Mouse (Mus musculus) kidney, embryonic 14.5 days (tissue): ENCODE results near the gene Jup. TPM values are rescaled to one million over a fixed set of nuclear protein-coding genes. Genes with fewer than 3 reads are reported as not detected.
"Not testable (repeated sequence)": the region's sequence is repeated elsewhere in the genome, so short reads cannot be mapped to it uniquely, and the experiment has no call there.

Experiments
- ATAC-seq: fragments of 200-750 bp; cut with Nextera tagmentation; 2 replicates; pipeline ENCODE4 v1.8.0; 2017; ENCODE audit warnings: moderate number of reproducible peaks, mild to moderate bottlenecking, moderate TSS enrichment, moderate library complexity; ENCODE audit not compliant: low FRiP score, low TSS enrichment
- H3K27ac ChIP-seq: fragments of 300-500 bp; sonication (generic); 2 replicates; pipeline ENCODE4 v1.5.1; 2014; ENCODE audit warnings: low read depth, mild to moderate bottlenecking, low read length, moderate library complexity, mixed read lengths
- H3K27me3 ChIP-seq: fragments of 300-500 bp; sonication (generic); 2 replicates; pipeline ENCODE4 v1.6.1; 2014; ENCODE audit warnings: mild to moderate bottlenecking, low read length; ENCODE audit not compliant: control insufficient read depth, insufficient read depth
- H3K36me3 ChIP-seq: fragments of 300-500 bp; sonication (generic); 2 replicates; pipeline ENCODE4 v1.6.1; 2014; ENCODE audit warnings: low read length, mixed read lengths; ENCODE audit not compliant: control insufficient read depth, insufficient read depth
- H3K4me1 ChIP-seq: fragments of 300-500 bp; sonication (generic); 2 replicates; pipeline ENCODE4 v1.6.1; 2014; ENCODE audit warnings: low read length, mixed read lengths; ENCODE audit not compliant: control insufficient read depth, insufficient read depth
- H3K4me2 ChIP-seq: fragments of 300-500 bp; sonication (generic); replicated peaks from 2 replicates; pipeline ENCODE4 v1.6.1; 2014; ENCODE audit warnings: low read depth, mild to moderate bottlenecking, low read length
- H3K4me3 ChIP-seq: fragments of 300-500 bp; sonication (generic); 2 replicates; pipeline ENCODE4 v1.5.1; 2014; ENCODE audit warnings: mild to moderate bottlenecking, low read length
- H3K9ac ChIP-seq: fragments of 300-500 bp; sonication (generic); 2 replicates; pipeline ENCODE4 v1.6.1; 2014; ENCODE audit warnings: low read depth, mild to moderate bottlenecking, low read length, moderate library complexity
- H3K9me3 ChIP-seq: fragments of 300-500 bp; sonication (generic); 2 replicates; pipeline ENCODE4 v1.6.1; 2016; ENCODE audit warnings: low read length; ENCODE audit not compliant: control insufficient read depth
- WGBS: fragments of 180-500 bp; shearing (Covaris S2); extraction: QIAGEN DNeasy Blood & Tissue Kit; methylation state at CpG from one replicate; pipeline ENCODE4 v1.1.7; 2014; 5-methylcytosine and 5-hydroxymethylcytosine counted together
- polyA plus RNA-seq: library from polyadenylated mRNA; unstranded; fragments of >200 nt; fragmentation: Nextera tagmentation; extraction: Ambion mirVana; gene quantifications from 2 replicates; pipeline ENCODE4 v1.2.1, GENCODE M21; 2014

Gene Jup
- polyA plus RNA-seq, 1 experiment from 2014 or later, result 84.7 TPM

GRCm38 (mm10) chr11:100376005-100376404 lies 21.6 kb downstream of the Jup start:
- Histone ChIP-seq H3K9me3 (no peaks in the 10 kb centered on the region), H3K4me1 (no peaks in the 10 kb centered on the region), H3K27ac (no peak overlapping the region), H3K4me2 (no peak overlapping the region), H3K9ac (no peak overlapping the region), H3K4me3 (no peak overlapping the region), H3K36me3 (peaks cover 85% of the 10 kb centered on the region), H3K27me3 (no peaks in the 10 kb centered on the region)
- ATAC-seq, result no peak
- 78% methylated on average over 4 of the region's 4 CpGs for WGBS

GRCm38 (mm10) chr11:100375127-100375526 lies 22.4 kb downstream of the Jup start:
- no peak overlapping the region for H3K27ac ChIP-seq
- no peak overlapping the region for H3K4me3 ChIP-seq
- H3K9ac ChIP-seq, result no peak overlapping the region
- ATAC-seq, result no peak
- WGBS, result 82% methylated on average over 9 of the region's 9 CpGs
- no peaks in the 10 kb centered on the region for H3K9me3 ChIP-seq
- H3K36me3 ChIP-seq, result peaks cover 81% of the 10 kb centered on the region
- no peaks in the 10 kb centered on the region for H3K27me3 ChIP-seq
- H3K4me2 ChIP-seq, result no peak overlapping the region
- H3K4me1 ChIP-seq, result no peaks in the 10 kb centered on the region

DNA sequence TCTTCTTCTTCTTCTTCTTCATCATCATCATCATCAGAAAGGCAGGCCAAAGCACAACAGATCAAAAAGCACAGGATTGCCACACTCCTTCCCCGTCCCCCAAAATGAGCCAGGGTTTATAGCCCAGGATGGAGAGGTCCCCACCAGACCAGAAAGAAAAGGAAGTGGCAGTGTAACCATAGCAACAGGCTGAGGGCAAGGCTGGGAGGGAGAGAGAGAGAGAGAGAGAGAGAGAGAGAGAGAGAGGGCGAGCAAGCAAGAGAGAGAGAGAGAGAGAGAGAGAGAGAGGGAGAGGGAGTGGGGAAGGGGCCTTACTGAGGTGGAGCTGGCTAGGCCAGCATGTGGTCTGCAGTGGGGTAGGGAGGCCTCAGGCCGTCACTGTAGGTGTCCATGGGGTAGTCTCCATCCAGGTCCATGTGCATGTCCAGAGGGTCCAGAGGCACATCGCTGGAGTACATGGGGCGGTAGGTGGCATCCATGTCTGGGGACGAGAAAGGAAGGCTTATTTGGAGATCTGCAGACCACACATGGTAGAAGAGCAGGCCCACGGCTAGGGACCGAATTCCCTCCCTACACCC lies 25.5 kb downstream of the Jup start:
- Histone ChIP-seq H3K4me3 (no peak overlapping the region), H3K9ac (no peak overlapping the region), H3K4me2 (no peak overlapping the region), H3K9me3 (no peaks in the 10 kb centered on the region), H3K27me3 (no peaks in the 10 kb centered on the region), H3K4me1 (no peaks in the 10 kb centered on the region), H3K27ac (no peak overlapping the region), H3K36me3 (peaks cover 61% of the 10 kb centered on the region)
- 74% methylated on average over 7 of the region's 8 CpGs for WGBS
- no peak for ATAC-seq

DNA sequence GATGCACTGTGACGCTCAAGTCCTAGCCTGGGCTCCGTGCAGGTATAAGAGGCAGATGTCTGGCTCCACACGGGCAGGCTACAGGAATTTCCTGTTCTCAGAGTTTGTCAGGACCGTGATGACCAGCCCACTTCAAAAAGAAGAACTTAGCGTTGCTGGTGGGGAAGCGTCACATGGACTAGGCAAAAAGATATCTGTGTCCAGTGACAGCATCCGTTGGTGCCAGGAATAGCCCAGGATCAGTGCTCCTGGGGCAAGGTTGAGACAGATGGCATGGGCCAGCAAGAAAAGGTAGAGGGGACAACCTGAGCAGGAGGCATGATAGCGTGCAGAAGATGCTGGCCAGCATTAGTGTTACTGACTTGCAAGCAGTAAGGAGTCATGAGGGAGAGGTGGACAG lies 27.7 kb downstream of the Jup start:
- Histone ChIP-seq H3K9me3 (no peaks in the 10 kb centered on the region), H3K4me2 (no peak overlapping the region), H3K27me3 (no peaks in the 10 kb centered on the region), H3K27ac (no peak overlapping the region), H3K36me3 (peaks cover 41% of the 10 kb centered on the region), H3K9ac (no peak overlapping the region), H3K4me1 (no peaks in the 10 kb centered on the region), H3K4me3 (no peak overlapping the region)
- WGBS, result 71% methylated on average over 8 of the region's 8 CpGs
- no peak for ATAC-seq

DNA sequence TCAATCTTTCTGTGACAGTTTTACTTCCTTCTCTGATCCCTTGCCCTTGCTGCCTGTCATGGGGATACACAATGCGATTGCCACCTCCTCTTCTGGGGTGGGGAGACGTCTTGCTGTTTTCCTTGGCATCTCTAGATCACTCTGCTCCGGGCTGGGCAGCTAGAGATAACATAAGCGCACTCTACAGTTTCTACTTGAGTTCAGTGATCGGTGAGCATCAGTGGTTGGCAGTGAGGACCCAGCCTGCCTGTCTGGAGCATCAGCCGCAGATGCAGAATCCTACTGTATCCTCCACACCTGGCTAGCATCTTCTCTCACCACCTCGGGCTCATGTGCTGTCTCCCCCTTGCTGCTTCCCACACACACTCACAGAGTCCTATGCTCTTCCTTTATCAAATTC lies 28.4 kb downstream of the Jup start:
- no peaks in the 10 kb centered on the region for H3K4me1 ChIP-seq
- WGBS, result 34% methylated on average over 7 of the region's 7 CpGs
- H3K36me3 ChIP-seq, result peaks cover 36% of the 10 kb centered on the region

GRCm38 (mm10) chr11:100362979-100363562 lies 34.5 kb downstream of the Jup start:
- peak; percentile 36; the same call in 1 of the 2 replicates for ATAC-seq
- H3K36me3 ChIP-seq, result no peaks in the 10 kb centered on the region
- no peaks in the 10 kb centered on the region for H3K4me1 ChIP-seq
- H3K27me3 ChIP-seq, result peaks cover 7% of the 10 kb centered on the region
- H3K4me3 ChIP-seq, result no peak overlapping the region
- WGBS, result 21% methylated on average over 12 of the region's 12 CpGs
- no peak overlapping the region for H3K4me2 ChIP-seq
- H3K9me3 ChIP-seq, result no peaks in the 10 kb centered on the region
- H3K27ac ChIP-seq, result no peak overlapping the region
- H3K9ac ChIP-seq, result no peak overlapping the region

More for the DNA sequence above, 28.4 kb downstream of the Jup start:
- Histone ChIP-seq H3K4me3 (no peak overlapping the region), H3K27me3 (no peaks in the 10 kb centered on the region), H3K9me3 (no peaks in the 10 kb centered on the region), H3K4me2 (no peak overlapping the region), H3K27ac (no peak overlapping the region), H3K9ac (no peak overlapping the region)
- no peak for ATAC-seq

GRCm38 (mm10) chr11:100362209-100362978 lies 35.2 kb downstream of the Jup start:
- no peak overlapping the region for H3K4me3 ChIP-seq
- peaks cover 10% of the 10 kb centered on the region for H3K27me3 ChIP-seq
- H3K36me3 ChIP-seq, result no peaks in the 10 kb centered on the region
- no peak overlapping the region for H3K4me2 ChIP-seq
- no peak overlapping the region for H3K9ac ChIP-seq
- ATAC-seq, result peak; percentile 57; the same call in 1 of the 2 replicates
- WGBS, result 11% methylated on average over 8 of the region's 8 CpGs
- no peaks in the 10 kb centered on the region for H3K4me1 ChIP-seq
- H3K27ac ChIP-seq, result no peak overlapping the region
- H3K9me3 ChIP-seq, result no peaks in the 10 kb centered on the region

DNA sequence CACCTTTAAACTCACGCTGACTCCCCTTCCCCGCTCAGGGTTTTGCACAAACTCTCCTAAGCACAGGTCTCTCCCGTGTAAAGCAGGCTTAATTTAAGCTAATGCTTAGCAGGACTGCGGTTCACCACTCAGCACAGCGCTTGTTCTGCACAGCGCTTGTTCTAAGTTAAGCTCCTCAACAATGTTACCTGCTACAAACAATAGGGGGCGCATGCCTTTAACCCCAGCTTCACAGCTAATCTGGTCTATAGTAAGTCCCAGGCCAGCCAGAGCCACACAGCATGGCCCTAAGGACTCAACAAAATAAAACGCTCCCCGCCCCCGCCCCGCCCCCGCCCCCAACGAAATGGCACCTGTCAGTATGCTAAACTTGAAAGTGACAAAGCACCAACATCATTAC lies 36.5 kb downstream of the Jup start:
- not testable (repeated sequence) for H3K4me1 ChIP-seq, H3K9me3 ChIP-seq, H3K4me3 ChIP-seq, H3K4me2 ChIP-seq, H3K9ac ChIP-seq, H3K27ac ChIP-seq, H3K36me3 ChIP-seq, ATAC-seq
- H3K27me3 ChIP-seq, result peaks cover 21% of the 10 kb centered on the region
- WGBS, result no CpG with 5 or more reads among the region's 13 CpGs

- no peak overlapping the region for H3K27ac ChIP-seq
- 0 out of 2 replicates have a peak, but pooled peaks cover 3% of the 10 kb centered on the region for H3K4me1 ChIP-seq
- H3K27me3 ChIP-seq, result peaks cover 30% of the 10 kb centered on the region
- H3K4me3 ChIP-seq, result no peak overlapping the region
- H3K36me3 ChIP-seq, result no peaks in the 10 kb centered on the region
- no peaks in the 10 kb centered on the region for H3K9me3 ChIP-seq
- no peak overlapping the region for H3K4me2 ChIP-seq
- no peak for ATAC-seq
- 74% methylated on average over 6 of the region's 6 CpGs for WGBS
- H3K9ac ChIP-seq, result no peak overlapping the region
Measured at GRCm38 (mm10) chr11:100360175-100360574, 37.4 kb downstream of the Jup start.
